Mouse (Mus musculus): ENCODE measurements around the gene Igf2bp3.
"Not testable (repeated sequence)": the region's sequence is repeated elsewhere in the genome, so short reads cannot be mapped to it uniquely, and the experiment has no call there.

The Igf2bp3 gene

DNA sequence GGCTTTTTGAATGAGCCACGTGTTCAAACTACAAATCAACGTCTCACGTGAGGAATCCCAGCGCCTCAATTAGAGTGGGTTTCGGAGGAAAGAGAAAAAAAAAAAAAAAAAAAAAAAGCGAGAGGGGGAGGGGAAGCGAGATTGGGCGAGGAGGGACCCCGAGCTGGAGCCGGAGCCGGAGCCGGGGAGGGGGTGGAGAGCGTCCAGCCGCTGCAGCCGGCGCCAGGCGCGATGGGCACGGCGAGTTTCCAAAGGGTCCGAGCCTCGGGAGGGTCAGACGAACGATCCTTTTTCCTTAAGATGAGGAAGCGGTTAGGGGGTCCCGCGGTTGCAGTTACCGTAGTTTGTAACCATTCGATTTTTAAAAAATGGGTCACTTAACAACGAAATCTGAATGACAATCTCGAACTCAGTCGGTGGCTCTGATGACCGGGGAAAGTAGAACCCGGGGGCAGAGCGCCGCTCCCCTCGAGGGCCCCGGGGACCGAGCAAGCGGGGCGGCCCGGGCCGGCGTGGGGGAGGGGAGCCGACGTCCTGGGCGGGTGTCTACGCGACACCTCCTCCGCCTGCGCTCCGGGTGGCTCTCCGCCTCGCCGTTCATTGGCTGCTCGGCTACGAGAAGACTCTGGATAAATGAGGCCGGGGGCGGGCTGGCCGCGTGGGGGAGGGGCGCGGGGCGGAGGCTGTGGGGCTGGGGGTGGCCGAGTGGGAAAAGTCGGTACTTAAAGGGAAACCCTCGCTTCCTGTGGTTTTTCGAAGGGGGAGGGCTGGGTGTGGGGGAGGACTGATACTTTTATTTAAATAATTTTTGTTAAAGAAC is at the start of gene Igf2bp3:
Gene Igf2bp3 (minus strand): TSS at position 30 of the 820 bp plus-strand sequence.
- peak; percentile 57 for DNase-seq (ENCODE audit: low read depth, low spot score)

DNA sequence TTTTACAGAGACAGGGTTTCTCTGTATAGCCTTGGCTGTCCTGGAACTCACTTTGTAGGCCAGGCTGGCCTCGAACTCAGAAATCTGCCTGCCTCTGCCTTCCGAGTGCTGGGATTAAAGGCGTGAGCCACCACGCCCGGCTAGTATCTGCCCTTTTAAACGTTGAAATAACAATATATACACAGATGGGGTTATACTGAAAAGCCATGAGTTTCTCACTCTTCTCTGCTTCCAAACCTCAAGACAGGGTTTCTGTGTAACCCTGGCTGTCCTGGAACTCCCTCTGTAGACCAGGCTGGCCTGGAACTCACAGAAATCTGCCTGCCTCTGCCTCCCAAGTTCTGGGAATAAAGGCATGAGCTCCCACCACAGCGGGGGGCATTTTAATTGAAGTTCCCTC is 49.7 kb upstream of the Igf2bp3 start:
- not testable (repeated sequence) for DNase-seq (ENCODE audit: low read depth, low spot score)

DNA sequence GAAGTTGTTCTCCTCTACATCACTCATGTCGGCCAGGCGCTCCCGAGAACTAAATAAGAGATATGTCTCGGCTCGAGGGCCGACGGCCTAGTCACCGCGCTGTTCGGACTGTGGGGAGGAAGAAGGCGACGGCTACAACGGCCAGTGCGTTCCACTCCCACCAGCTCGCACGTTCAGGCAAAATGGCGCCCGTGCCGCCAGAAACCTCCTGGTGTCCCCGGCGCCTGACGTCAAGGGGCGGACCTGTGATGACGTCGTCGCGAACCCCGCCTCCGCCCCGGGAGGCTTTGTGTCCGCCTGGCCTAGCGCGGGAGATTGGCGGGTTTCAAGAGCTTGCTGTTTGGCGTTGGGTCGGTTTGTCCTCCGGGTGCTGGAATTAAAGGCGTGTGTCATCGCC is 49.1 kb upstream of the Igf2bp3 start, which contains the start of gene Tra2a:
Gene Tra2a (minus strand): TSS at position 187 of the 397 bp plus-strand sequence.
- DNase-seq (ENCODE audit: low read depth, low spot score), result peak; percentile 93

DNA sequence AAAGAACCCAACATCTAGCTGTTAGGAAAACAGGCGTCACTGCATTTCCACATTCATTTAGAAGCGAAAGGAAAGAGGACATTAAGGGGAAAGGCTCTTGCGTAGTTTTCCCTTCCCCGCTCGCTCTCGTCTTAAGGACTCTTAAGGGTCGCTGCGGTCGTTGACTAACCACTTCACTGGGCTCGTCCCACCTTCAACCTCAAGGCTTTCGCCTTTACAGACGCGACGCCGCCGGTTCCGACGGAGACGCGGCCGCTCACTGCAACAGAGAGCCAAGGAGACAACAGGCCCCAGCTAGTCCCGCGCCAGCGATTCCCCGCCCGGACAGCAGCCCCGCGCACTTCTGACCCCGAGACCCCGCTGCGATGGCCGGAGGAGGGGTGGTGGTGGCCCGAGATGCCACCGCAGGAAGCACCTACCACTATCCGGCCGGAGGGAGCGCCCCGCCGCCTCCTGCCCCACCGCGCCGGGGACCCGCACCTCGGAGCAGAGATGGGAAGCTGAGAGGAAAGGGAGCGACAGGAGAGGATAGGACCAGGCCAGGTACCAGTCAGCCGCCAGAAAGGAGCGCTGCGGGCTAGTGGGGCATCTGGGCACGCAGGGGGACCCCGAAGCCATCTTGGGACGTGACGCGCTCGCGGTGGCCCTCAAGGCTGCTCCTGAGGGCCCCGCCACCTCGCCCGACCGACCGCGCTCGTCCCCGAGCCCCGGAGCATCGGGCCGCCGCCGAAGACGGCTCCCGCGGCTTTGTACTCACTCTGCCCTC is 48.5 kb upstream of the Igf2bp3 start:
- peak; percentile 21 for DNase-seq (ENCODE audit: low read depth, low spot score)

DNA sequence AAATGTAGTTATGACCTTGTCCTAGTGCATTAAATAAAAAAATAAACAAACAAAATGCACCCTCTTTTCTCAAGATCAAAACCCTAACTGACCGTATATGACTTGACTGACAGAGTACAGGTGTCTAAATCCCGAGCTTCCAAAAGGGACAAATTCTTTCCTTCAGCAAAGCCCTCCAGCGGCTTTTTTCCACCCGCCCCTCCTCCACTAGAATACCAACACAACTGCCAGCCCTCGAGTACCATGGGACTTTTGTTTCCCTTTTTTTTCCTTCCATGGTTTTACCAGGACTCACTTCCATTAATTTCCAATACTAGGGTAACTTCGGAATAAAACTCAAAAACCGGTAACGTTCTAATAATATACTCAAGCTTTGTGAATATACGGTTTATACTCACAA is 47.7 kb upstream of the Igf2bp3 start:
- no peak for DNase-seq (ENCODE audit: low read depth, low spot score)

DNA sequence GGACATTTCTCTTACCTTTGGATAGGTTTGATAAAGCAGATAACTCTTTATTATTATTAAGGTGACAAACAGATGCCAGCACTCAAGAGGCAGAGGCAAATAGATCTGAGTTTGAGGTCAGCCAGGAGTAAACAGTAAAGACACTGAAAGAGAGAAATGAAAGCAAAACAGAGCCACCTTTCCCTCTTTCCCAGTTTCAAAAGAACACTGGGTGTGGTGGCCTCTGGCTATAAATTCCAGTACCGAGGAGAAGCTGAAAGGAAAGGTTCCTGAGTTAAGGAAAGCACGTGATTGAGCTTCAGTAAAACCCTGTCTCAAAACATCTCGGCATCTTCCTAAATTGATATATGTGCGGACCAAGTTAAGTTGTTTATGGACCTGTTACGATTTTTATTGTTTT is 45.0 kb upstream of the Igf2bp3 start:
- DNase-seq (ENCODE audit: low read depth, low spot score), result no peak

DNA sequence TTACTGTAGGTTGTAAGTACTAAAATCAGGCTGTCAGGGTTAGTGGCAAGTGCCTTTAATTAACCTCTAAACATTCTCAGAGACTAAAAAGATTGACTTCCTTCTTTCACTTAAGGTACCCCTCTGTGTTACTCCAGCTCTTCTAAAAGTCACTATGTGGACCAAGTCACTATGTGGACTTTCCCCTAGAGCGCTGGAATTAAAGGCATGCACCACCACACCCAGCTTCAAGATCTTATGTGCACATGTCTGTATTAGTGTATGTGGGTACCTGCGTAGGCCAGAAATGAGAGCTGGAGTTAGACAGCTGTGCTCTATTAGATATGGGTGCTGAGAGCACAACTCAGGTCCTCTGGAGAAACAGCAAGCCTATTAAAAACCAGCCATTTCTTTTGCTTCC is 43.1 kb upstream of the Igf2bp3 start:
- no peak for DNase-seq (ENCODE audit: low read depth, low spot score)

DNA sequence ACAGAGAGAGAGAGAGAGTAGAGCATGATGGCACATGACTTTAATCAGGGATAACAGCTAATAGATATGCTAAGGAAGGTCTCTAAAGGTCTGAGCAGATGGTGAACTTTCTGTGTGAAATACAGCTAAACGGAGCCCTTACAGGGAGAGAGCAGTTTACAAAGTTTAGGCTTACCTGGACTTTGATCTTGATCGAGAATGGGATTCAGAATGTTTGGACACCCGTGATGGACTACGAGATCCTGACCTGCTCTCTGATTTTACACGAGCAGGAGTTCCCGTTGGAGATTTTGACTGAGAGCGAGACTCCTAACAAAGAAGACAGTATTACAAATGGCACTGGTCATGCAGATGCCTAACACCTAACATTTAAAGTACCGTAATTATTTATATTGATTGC is 37.5 kb upstream of the Igf2bp3 start:
- DNase-seq (ENCODE audit: low read depth, low spot score), result no peak

DNA sequence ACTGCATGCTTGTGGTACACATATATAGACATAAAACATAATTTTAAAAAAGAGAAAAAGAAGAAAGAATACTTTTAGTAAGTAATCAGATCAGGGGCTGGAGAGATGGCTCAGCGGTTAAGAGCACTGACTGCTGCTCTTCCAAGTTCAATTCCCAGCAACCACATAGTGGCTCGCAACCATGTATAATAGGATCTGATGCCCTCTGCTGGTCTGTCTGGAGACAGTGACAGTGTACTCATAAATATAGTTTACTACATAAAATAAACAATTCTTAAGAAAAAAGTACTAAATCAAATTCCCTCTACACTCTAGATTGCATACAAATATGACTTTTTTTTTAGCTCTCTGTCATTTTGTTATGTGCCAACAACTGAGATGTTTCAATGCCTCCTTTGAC is 36.4 kb upstream of the Igf2bp3 start:
- DNase-seq (ENCODE audit: low read depth, low spot score), result no peak

DNA sequence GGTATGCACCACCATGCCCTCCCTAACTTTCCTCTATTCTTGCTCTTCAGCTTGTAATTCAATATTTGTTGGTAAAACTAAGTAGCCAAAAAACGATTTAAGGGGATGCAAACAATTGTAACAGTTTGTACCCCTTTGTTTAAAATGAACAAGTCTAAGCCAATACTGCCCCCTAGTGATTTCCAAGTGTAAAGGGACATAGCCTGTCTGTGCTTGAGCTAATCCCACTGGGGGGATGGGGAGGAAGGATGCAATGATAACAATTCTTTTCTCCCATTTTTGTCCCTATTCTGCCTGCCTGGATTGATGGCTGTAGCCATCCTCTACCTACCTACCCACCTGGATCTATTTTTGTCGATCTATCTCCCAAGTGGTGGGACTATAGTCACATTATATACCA is 32.5 kb upstream of the Igf2bp3 start:
- DNase-seq (ENCODE audit: low read depth, low spot score), result peak; percentile 32

DNA sequence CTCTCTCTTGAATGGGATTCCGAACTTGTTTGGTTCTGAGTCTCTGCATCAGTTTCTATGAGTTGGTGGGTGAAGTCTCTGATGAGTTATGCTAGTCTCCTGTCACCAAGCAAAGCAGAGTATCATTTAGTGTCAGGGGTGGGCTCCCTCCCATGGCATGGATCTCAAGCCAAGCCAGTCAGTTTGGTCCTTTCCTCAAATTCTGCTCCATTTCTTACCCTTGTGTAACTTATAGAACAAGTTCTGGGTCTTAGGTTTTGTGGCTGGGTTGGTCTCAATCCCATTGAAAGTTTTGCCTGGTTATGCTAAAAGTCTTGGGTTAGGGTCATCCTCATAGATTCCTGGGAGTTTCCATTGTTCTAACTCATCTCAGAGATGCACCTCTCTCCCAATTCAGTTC is 27.6 kb upstream of the Igf2bp3 start:
- no peak for DNase-seq (ENCODE audit: low read depth, low spot score)

DNA sequence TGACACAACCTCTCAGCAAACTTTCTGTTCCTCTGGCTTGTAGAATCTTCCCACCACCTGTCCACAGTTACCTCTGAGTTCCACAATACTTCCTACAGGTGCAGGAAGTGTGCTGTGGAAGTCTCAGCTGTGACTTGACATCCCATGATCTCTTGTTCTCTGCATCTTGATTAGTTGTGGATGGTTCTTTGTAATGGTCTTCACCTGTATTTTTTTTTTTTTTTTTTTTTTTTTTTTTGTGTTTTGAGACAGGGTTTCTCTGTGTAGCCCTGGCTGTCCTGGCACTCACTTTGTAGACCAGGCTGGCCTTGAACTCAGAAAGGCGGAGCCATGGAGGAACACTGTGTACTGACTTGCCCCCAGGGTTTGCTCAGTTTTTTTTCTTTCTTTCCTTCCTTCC is 26.8 kb upstream of the Igf2bp3 start:
- no peak for DNase-seq (ENCODE audit: low read depth, low spot score)

DNA sequence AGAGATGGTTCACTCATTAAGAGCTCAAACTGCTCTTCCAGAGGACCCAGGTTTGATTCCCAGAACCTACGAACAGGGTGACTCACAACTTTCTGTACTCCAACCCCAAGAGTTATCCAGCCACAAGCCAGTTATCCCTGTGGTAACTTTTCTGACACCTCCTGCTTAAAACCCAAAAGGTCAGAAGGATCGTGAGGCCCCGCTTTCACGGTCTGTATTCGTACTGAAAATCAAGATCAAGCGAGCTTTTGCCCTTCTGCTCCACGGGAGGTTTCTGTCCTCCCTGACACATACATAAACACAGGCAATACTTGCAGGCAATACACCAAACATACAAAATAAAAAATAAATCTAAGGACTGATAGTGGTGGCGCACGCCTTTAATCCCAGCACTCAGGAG is 21.6 kb upstream of the Igf2bp3 start:
- peak; percentile 76 for DNase-seq (ENCODE audit: low read depth, low spot score)

DNA sequence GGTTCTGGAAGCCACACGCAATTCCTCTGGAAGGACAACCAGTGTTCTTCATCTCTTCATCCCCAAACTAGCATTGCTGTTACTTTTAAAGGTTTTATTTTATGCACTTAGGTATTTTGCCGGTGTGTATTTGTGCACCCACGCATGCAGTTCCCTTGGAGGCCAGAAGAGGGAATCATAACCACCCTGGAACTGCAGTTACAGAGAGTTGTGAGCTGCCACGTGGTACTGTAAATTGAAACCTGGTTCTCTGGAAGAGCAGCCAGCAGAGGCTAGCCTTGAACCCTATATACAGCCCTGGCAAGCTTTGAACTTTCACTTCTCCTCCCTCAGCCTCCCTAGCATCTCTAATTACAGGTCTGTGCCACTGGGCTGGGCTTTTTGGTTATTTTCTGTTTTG is 18.6 kb upstream of the Igf2bp3 start:
- no peak for DNase-seq (ENCODE audit: low read depth, low spot score)

DNA sequence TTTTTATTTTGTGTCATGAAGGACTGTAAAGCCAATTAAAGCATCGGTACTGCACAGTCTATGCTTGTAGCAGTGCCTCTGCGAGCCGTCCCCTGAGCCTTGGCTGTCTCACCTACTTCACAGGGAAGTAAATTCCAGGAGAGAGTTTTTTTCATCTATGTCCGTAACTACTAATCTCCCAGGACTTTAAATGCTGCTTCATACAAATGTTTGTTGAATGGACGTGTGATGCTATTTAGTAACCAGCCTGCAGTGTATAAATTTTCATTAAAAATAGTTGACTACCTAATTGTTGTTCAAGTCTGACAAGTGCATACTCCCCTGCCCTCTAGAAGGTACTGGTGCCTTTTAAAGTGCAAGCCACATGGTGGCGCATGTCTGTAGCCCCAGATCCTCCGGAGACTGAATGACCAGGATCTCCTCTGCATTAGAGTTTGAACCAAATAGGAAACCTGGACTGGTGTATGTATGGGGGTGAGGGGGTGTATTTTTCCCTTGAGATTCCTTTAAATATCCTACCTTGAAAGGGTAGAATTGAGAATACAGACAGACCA is 13.4 kb upstream of the Igf2bp3 start:
- no peak for DNase-seq (ENCODE audit: low read depth, low spot score)

DNA sequence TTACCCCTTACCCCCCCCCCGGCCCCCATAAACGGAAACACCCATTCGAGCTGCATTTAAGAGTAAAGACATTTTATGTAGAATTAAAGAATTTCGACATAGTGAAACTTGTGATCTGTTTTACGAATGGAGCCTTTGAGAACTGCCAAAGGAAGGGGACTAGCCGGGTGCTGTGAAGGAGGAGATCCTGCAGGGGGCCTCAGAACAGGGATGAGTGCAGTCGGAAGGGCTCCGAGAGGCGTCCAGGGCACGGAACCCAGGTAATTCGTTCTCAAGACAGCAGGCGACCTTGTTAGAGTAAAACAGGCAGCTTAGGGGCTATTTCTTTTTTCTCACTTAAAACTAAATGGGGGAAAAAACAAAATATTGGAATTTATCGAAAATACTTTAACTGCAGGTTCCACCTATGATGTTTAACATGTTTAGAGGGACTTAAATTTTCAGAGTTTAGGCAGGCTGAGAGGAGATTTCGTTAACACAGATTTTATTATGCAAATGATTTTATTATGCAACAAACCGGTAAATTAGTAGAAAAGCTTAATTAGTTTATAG is 12.5 kb upstream of the Igf2bp3 start:
- no peak for DNase-seq (ENCODE audit: low read depth, low spot score)

DNA sequence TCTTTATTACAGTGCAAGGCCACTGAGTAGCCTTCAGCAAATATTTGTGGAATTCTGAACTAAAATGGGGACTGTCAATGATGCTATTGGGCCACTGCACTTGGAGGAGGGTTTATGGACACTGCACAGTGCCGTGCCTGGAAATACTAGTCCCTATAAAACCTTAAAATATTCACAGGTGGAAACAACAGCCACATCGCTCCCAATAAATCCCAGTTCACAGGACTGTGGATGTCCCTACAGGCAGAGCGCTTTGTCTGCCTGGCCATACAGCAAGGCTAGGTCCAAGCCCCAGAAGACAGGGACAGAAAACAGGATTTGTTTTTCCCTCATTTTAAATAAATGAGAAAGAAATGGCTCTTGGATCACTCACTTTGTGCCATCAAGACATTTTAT is 11.0 kb upstream of the Igf2bp3 start:
- DNase-seq (ENCODE audit: low read depth, low spot score), result no peak

DNA sequence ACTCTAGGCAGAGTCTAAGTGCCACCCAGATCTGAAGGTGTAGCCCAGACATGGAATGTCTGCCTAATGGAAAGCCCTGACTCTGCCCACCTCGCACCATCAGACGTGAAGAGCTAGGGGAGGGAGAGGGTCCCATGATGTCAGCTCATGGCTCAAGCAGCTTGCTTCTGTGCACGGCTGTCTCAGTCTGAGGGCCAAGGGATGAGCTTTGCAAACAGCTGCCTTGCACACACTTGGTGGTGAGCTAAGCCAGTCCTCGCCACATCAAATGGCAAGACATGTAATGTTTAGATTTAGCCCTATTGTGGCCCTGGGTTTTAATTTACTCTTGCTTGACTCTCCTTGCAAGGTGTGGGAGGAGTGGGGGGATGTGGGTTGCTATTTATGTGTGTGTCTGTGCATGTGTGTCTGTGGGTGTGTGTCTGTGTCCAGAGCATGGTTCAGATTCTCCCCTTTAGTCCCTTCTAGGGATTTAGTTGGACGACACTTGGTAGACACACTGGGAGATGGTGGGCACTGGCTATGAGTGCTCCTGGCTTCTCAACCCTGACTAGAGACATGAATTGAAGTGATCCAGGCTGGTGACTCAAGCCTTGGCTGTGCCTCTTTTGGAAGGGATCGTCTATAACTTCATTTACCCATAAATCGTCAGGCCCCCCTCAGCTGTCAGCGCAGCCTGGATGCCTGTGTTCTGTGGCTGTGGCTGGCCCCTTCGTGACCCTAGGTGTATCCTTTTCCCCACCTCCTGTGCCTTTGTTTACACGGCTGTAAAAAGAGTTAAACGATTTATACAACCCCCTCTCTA is 10.4 kb upstream of the Igf2bp3 start:
- DNase-seq (ENCODE audit: low read depth, low spot score), result no peak

DNA sequence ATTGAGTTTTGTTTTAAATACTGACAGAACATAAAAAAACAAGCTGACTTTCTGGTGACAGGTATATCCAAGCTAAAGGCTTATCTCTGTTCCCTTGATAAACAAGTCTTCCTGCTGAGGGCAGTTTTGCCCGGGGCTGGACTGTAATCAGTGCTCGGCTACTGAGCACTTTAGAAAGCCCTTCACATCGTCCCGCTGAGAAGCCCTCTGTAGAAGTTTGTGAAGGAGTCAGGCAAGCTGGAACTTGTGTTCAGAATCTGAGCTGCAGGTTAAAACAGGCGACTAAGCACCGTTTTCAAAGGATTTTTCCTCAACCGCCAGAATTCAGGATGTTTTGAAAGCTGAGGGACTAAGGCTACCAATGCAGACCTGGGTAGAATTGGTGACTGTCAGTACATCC is 7.1 kb upstream of the Igf2bp3 start:
- DNase-seq (ENCODE audit: low read depth, low spot score), result no peak

DNA sequence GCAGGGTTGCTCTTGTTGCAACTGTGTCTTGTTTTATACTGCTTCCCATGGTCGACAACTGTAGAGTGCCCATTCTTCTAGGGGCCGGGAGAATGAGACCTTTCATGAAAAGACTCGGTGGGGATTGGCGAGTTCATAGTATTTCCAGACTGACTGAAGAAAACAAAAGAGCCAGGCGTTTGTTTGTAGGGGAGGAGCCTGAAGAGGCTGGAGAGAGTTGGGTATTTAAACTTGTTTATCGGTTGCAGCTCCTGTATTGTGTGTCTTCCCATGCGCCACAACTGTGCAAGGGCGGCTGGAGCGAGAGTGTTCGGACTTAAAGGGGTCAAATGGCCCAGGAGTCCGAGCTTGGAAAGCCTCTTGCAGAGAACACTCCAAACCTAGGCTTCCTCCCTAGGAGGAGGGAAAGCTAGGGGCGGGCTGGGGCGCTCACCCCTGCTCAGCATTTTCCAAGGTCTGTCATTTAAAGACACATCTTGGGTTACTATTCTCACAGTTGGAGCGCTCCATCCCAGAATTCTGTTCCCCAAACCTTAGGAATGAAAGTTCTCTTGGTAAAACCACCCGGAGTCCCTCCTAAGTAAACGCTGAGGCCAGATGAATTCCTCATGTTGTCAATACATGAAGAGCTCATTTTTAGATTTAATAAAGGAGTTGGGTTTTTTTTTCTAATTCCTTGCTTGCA is 5.3 kb upstream of the Igf2bp3 start:
- no peak for DNase-seq (ENCODE audit: low read depth, low spot score)

DNA sequence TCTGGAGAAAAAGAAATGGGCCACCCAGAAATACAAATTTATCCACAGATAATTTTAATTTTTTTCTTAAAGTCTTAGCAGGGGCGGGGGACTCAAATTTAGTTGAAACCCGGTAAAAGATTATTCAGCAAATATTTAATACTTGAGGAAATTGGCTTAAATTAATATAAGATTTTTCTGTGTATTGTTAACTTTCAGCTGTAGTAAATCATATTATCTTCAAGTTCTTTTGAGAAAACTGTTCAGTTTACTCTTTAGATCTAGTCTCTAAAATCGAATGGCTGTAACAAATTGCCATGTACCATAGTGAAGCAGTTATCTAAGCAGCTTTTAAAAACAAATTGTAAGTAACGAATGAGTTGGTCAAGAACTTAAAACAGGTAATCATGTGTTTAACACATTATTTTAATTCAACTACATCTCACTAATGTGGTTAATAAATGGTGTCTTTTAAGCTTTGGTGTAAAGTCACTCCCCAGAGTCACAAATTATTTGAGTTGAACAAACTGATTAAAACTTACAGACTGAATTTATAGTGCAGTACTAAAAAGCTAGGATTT is 4.3 kb upstream of the Igf2bp3 start:
- no peak for DNase-seq (ENCODE audit: low read depth, low spot score)

Data from retina, postnatal 7 days (tissue).